Mouse (Mus musculus): Measurements from ENCODE around the gene Rnf43.

The Rnf43 gene

GRCm38 (mm10) chr11:87715999-87716398 lies 53.5 kb downstream of the Rnf43 start:
- no peak for DNase-seq

- DNase-seq = no peak
These were observed 57.0 kb downstream of the Rnf43 start for GRCm38 (mm10) chr11:87719526-87719925.

DNA sequence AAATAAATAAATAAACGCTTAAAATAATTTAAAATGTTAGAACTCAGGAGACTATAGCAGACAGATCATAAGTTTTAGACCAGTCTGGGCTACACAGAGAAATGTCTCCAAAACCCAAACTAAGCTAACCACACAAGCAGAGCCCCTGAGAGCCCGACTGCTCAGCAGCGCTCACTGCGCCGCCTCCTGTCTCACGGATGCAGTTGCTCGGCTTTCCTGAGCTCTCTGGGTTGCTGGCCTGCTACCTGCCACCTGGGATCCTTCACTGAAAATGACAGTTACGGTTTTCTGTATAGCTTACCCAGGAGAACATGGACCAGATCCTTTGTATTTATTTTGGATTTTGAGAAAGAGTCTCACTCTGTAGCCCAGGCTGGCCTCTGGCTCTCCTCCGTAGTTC lies 57.8 kb downstream of the Rnf43 start:
- DNase-seq = peak; percentile 86

DNA sequence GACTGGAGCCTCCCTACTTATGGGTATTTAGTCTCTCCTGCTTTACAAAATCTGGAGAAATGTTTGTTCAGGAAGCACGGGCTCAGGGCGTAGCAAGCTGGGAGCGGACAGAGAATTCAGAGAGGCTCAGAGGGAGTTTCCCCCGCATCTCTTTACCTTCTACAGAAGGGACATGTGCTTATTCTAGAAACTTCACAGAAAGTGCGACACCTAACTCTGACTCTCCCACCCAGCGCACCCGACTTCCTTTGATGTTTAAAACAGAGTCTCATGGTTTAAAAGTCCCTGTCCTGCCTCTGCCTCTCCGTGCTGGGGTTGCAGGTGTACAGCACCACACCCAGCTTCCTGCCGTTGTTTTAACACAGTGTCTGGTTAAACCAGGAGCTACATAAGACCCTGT lies 58.3 kb downstream of the Rnf43 start:
- peak; percentile 89 for DNase-seq

DNA sequence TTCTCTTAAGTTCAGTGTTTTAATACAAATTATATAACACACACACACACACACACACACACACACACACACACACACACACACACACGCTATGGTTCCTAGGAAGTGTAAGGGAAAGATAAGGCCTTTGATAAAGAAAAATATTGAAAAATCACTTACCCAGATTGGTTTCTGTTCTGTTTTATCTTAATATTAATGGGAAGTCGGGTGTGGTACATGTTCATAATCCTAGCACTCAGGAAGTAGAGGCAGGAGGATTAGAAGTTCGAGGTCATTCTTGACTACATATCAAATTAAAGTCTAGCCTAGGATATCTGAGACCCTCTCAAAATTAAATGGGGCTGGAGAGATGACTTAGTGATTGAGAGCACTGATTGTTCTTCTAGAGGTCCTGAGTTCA lies 59.6 kb downstream of the Rnf43 start:
- DNase-seq = no peak

DNA sequence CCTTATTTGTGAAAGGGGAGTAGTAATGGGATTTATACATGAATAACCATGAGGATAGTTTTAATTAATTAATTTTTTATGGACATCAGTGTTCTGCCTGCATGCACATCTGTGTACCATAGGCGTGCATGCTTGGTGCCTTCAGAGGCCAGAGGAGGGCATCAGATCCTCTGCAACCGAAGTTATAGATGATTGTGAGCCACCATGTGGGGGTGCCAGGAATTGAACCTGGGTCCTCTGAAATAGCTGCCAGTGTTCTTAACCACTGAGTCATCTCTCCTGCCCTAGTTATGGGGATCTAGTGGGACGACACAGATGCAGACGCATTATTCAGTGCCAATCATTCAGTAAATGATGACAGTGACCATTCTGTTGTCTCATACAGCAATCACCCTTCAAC lies 60.4 kb downstream of the Rnf43 start:
- no peak for DNase-seq

GRCm38 (mm10) chr11:87725515-87725914 lies 63.0 kb downstream of the Rnf43 start:
- no peak for DNase-seq

DNA sequence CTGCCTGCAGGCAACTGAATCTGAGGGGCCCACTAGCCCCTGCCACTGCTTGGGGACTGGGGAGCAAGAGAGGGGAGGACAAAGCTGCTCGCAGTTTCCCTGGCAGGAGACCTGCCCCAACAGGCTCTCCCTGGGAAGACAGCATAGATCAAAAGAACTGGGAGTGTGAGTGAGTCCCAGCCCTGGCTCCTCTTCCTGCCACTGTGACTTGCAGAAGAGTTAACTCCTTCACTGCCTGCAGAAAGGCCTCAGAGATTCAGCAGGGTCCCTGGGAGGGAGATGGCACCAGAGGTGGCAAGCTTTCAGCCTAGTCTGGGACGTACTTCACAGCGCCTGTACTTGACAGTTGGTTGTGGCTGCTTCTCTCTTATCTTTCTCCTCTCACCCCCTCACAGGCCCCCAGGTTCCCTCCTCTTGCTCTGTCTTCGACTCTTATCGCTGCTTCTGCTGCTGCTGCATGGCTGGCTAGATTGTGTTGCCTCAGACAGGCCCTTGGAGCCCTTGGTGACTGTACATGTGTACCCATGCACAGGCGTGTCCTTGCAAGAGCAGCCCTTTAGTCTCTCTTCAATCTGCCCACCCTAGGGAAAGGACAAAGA lies 63.5 kb downstream of the Rnf43 start:
- peak; percentile 87 for DNase-seq

GRCm38 (mm10) chr11:87727021-87727420 lies 64.5 kb downstream of the Rnf43 start:
- DNase-seq = peak; percentile 78

DNA sequence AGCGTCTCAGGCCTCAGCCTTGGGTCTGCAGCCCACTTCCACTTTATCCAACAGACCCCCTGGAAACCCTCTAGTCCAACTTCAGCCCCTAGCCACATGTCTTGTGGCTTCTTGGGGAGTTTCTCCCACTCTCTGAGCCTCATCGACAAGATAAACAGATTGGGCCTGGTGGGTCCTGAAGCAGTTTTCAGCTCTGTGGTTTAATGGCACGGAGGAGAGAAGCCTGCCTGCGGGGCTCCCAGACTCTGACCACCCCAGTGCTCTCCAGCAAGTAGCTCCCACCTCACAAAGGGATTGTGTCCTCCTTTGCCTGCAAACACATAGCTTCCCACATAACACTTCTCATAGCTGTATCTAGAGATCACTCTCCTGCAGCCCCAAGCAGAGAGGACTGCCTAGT lies 64.9 kb downstream of the Rnf43 start:
- DNase-seq = no peak

DNA sequence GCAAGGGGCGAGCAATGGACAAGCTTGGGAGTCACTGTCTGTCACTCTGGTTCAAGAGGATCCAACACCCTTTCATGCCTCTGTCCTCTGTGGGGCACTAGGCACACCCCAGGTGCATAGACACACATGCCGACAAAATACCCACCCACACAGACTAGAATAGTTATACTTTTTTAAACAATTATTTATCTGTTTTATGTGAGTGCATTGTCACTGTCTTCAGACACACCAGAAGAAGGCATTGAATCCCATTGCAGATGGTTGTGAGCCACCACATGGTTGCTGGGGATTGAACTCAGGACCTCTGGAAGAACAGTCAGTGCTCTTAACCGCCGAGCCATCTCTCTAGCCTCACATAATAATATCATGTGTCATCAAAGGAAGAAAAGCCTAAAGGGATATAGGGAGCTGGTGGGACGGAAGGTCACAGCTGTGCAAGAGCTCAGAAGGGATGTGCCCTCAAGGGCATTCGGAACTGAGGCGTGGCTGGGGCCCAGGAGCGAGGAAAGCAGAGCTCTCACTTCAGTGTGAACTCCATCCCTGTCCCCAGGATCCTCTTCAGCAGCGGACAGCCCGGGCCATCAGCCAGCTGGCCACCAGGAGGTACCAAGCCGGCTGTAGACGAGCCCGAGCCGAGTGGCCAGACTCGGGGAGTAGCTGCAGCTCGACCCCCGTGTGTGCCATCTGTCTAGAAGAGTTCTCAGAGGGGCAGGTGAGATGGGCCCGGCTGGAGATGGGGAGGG lies 66.5 kb downstream of the Rnf43 start:
- DNase-seq = no peak

DNA sequence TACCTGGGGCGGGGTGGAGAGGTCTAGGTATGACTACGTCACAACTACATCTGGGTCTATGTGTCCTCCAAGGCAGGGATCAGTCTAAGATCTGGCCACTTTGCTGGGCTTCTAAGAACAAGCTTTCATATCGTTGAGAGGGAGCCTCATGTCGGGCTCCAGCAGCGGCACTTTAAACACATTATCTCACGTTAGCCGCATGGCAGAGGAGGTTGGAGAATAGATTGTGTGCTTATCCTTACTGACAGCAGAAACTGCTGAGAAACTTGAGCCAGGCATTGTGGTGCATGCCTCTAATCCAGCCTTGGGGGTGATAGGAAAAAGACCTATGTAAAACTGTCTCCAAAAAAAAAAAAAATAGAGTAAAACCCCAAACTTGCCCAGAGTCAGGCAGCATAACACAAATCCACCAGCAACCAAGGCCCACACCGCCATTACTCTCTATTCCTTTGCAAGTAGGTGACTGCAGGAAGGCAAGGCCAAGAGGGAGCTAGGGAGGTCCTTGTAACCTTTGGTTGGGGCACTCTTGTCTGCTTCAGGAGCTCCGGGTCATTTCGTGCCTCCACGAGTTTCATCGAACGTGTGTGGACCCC lies 67.2 kb downstream of the Rnf43 start:
- no peak for DNase-seq

DNA sequence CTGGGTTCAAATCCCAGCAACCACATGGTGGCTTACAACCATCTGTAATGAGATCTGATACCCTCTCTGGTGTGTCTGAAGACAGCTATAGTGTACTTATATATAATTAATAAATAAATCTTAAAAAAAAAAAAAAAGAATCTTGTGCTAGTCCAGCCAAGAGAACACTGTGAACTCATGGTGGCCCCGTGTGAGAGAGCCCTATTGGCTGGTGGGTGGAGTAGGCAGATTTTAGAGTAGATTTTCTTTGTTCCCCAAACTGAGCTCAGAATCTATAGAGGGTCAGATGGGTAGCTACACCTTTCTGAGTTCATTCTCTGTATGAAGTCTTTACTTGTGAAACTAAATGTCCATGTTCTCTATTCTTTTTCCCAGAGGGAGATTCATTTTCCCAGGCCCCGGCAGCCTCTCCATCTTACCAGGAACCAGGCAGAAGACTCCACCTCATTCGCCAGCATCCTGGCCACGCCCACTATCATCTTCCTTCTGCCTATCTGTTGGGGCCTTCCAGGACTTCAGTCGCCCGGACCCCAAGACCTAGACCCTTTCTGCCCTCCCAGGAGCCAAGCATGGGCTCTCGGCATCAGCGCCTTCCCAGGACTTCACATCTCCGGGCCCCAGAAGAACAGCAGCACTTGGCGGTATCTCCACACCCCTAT lies 68.3 kb downstream of the Rnf43 start:
- DNase-seq = no peak

- peak; percentile 83 for DNase-seq
These were observed 71.8 kb downstream of the Rnf43 start for GRCm38 (mm10) chr11:87734346-87734745.

DNA sequence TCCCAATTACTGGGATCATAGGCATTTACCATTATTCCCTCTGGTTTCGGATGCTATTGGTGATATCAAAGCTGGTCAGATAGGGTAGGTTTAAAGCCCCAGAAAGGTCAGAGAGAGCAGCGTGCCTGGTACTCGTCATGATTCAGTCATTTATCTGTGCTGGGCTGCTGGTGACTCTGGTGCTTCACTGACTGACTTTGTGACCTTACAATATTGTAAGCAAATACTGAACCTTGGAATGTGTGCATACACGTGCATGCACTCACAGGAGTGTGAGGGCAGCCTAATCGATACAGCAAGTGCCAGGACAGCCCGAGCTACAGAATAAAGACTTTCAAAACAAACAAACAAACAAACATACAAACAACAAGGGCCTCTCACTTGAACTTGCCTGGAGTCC lies 73.2 kb downstream of the Rnf43 start:
- DNase-seq = no peak

DNA sequence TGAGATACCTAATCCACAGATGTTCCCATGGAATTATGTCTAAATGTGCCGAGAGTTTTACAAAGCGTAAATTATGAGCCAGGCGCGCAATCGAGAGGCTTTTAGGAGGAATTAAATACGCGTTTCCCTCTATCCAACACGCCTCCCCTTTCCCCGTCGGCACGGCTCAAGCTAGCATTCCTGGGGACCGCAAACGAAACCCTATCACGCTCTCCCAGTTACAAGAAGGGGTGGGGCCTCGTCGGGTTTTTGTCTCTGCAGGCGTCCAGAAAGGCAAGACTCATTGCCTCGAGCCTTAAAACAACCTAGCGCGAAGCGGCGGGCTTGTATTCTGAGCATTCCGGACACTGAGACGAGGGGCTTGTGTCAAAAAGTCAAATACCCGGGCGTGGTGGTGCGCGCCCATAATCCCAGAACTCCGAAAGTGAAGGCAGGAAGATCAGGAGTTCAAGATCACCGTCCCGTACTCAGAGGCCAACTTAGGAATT lies 74.2 kb downstream of the Rnf43 start:
- peak; percentile 87 for DNase-seq

DNA sequence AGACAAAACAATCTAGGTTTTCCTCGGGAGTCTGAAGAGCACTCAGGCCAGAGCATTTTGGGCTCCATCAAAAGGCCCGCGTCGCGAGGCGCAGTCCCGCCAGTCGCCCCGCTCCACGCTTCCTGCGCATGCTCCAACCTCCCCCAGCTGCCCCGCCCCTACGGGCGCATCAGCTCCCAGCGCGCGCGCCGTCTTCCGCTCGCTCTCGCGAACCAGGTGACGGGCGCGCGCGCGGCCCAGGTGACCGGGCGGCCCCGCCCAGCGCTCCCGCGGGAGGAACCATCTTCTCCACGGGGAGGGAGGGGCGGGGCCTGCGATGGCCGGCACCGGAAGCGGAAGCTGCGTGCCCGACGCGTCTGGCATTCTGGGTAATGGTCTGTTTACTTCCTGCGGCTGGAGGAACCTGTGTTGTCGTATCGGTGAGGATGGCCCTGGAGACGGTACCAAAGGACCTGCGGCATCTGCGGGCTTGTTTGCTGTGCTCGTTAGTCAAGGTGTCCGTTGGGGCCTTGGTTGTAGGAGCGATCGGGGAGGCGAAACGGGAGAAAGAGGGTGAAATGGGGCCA lies 74.7 kb downstream of the Rnf43 start, which contains the start of gene Supt4a:
Gene Supt4a (plus strand): TSS at position 378 of the 566 bp plus-strand sequence.
- peak; percentile 100 for DNase-seq

GRCm38 (mm10) chr11:87743691-87744090 lies 81.2 kb downstream of the Rnf43 start:
- DNase-seq = no peak

DNA sequence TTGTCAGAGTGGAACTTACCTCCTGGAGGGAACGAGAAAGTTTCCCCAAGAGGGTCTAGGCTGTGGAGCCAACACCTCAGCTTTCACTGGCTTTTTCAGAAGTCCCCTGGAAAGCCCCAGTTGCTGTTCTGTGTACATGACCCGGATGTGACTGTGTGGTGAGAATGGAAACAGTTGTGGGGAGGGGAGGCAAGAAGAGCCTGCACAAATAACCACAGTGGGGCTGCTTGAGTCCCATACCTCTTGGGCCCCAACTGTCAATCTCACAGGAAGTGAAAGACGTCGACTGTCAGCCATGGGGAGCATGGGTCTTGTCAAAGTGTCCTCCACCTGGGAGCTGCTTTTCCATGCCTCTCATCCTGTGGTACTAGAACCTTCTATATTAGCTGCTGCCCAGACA lies 82.4 kb downstream of the Rnf43 start:
- DNase-seq = peak; percentile 87

GRCm38 (mm10) chr11:87745632-87746555 lies 83.4 kb downstream of the Rnf43 start:
- peak; percentile 59 for DNase-seq

- no peak for DNase-seq
These were observed 84.8 kb downstream of the Rnf43 start for GRCm38 (mm10) chr11:87747312-87747711.

DNA sequence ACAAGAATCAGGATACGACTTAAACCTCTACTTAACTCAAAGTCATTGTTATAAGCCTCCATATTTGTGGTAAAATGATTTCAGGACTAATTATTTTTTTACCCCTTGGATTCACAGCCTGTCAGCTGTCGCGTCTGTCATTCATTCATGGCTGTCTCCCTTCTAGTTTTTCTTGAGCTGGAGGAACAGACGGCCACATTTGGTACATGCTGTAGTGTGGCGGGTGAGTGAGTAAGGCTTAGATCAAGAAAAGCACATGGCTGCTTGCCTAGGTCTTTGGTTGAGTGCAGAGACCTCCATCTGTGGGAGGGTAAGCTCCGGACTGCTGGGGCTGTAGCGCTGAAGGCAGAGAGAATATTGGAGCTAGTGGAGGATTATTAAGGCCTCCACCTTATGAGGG lies 85.2 kb downstream of the Rnf43 start:
- DNase-seq = peak; percentile 32

Measured in thymus, postnatal 14 days (tissue).